Mouse (Mus musculus): ENCODE measurements around the gene Tas2r113.
"Not testable (repeated sequence)": the region's sequence is repeated elsewhere in the genome, so short reads cannot be mapped to it uniquely, and the experiment has no call there.

Tas2r113 gene

DNA sequence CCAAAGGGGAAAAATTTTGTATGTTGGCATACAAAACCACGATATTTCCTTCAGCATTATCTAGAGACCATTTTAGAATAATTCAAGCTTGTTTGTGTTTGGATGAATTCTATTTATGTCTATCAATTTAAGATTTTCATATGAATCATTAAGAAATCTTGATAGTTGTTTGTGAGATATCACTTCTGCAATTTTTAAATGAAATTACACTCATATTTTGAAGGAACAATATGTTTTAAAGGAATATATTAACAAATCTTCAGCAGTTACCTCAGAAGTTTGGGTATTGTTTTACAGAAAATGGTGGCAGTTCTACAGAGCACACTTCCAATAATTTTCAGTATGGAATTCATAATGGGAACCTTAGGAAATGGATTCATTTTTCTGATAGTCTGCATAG, at the start of gene Tas2r113:
Tas2r113 (plus strand) TSS at position 301 of the 400 bp plus-strand sequence.
- DNase-seq, result no peak

DNA sequence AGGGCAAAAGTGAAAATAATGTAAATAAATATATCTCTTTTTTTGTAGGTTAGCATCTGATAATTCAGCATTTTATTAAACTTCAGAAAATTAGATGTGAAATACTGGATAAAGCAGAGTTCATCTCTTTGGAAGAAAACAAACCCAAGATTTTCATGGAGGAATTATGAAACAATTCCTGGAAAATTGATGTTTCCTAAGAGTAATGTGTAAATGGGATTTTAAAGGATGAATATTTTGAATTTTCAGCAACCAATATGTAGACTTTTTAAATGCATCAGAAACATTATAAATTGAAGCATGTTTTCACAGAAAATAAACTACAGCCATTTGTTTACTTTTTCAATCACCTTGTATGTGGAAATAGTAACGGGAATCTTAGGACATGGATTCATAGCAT, 46.0 kb upstream of the Tas2r113 start, which contains the start of gene Tas2r123:
Tas2r123 (plus strand) TSS at position 301 of the 400 bp plus-strand sequence.
- DNase-seq, result no peak

DNA sequence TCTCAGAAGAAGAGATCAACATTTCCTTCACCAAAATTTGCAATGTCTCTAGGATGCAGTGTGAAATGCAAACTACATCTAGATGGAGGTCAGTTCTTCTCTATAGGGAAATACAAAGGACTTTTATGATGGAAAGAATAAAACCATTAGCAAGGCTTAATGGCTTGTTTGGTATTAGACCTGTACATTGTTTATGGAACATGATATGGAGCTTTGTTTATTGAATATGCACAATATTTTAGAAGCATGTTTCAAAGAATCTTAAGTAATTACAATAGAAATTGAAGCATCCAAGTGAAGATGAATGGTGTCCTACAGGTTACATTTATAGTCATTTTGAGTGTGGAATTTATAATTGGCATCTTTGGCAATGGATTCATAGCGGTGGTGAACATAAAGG, 37.7 kb upstream of the Tas2r113 start, which contains the start of gene Tas2r116:
Tas2r116 (plus strand) TSS at position 301 of the 400 bp plus-strand sequence.
- no peak for DNase-seq

DNA sequence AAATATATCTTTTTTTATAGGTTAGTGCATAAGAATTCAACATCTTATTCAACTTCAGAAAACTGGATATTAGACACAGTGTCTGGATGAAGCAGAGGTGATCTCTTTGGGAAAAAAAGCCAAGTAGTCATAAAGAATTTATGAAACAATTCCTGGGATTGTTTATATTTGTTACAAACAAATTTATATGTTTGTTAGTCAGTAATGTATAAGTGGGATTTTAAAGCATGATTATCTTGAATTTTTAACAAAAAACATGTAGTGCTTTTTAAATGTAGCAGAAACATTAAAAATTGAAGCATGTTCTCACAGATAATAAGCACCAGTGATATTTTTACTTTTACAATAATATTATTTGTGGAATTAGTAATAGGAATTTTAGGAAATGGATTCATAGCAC, 25.1 kb upstream of the Tas2r113 start, which contains the start of gene Tas2r110:
Tas2r110 (plus strand) TSS at position 301 of the 400 bp plus-strand sequence.
- no peak for DNase-seq

DNA sequence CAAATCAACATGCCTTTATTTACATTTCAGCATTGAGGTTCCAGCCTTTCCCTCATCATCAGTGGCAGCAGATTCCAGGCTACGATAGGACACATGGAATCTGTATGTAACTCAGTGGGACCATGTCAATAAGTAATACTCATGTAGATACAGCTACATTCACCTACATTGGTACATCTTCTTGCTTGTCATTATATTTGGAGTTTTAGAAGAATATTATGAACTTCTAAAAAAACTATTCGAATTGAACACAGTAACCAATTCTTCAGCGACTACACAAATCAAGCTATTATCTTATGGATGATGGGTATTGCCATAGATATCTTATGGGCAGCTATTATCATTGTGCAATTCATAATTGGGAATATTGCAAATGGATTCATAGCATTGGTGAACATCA, 16.5 kb downstream of the Tas2r113 start, which contains the start of gene Tas2r125:
Tas2r125 (plus strand) TSS at position 301 of the 400 bp plus-strand sequence.
- DNase-seq, result no peak

DNA sequence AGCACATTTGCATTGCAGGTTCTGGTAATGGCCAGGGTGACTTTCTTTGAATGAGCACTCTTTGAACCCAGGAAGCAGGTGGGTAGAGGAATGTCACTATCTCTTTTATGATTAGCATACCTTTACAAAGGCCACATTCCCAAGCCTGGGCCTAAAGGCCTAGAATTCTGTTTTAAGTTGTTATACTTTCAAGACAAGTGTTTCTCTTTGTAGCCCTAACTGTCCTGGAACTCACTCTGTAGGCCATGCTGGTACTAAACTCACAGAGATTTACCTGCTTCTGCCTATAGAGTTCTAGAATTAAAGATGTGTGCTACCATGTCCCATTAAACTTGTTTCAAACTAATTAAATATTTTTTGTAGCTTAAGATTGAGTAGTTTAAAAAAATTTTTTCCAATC, 48.6 kb downstream of the Tas2r113 start:
- DNase-seq, result not testable (repeated sequence)

All from kidney, adult 11 months (tissue).